Mouse (Mus musculus) CH12.LX (cell line): Measurements from ENCODE around the gene Zfp263.

Experiments used
- BHLHE40 ChIP-seq: IDR thresholded peaks from 2 replicates; pipeline ENCODE4 v1.6.1; 2011; ENCODE audit warnings: mild to moderate bottlenecking, low read depth, low read length, improper control_type of control experiment
- CTCF ChIP-seq, 2 experiments: IDR thresholded peaks in 1 of 2; conservative IDR thresholded peaks in 1 of 2; 2 replicates each; pipeline ENCODE4 v1.5.1; 2011 to 2012; ENCODE audit warnings: low read depth in 2 of 2, low read length in 2 of 2, improper control_type of control experiment in 1 of 2, inconsistent platforms in 1 of 2, mild to moderate bottlenecking in 1 of 2, moderate library complexity in 1 of 2
- E2F4 ChIP-seq: IDR thresholded peaks from 2 replicates; pipeline ENCODE4 v1.6.1; 2011; ENCODE audit warnings: low read depth, low read length, improper control_type of control experiment; ENCODE audit not compliant: insufficient replicate concordance
- EP300 ChIP-seq: IDR thresholded peaks from 2 replicates; pipeline ENCODE4 v1.6.1; 2011; ENCODE audit warnings: low read length, improper control_type of control experiment
- KAT2A ChIP-seq: IDR thresholded peaks from 2 replicates; pipeline ENCODE4 v1.6.1; 2012; ENCODE audit warnings: low read length, improper control_type of control experiment, inconsistent platforms; ENCODE audit not compliant: insufficient replicate concordance
- MAX ChIP-seq: IDR thresholded peaks from 2 replicates; pipeline ENCODE4 v1.6.1; 2011; ENCODE audit warnings: low read length, improper control_type of control experiment
- MAZ ChIP-seq: IDR thresholded peaks from 2 replicates; pipeline ENCODE4 v1.6.1; 2012; ENCODE audit warnings: low read depth, mild to moderate bottlenecking, inconsistent platforms, low read length, improper control_type of control experiment, moderate library complexity
- MYC ChIP-seq: IDR thresholded peaks from 2 replicates; pipeline ENCODE4 v1.6.1; 2011; ENCODE audit warnings: low read depth, mild to moderate bottlenecking, improper control_type of control experiment, low read length
- POLR2A ChIP-seq: IDR thresholded peaks from 2 replicates; pipeline ENCODE4 v1.6.1; 2011; ENCODE audit warnings: low read depth, mild to moderate bottlenecking, improper control_type of control experiment, low read length
- SMC3 ChIP-seq: IDR thresholded peaks from 2 replicates; pipeline ENCODE4 v1.6.1; 2011; ENCODE audit warnings: low read depth, low read length, improper control_type of control experiment
- TCF12 ChIP-seq: IDR thresholded peaks from 2 replicates; pipeline ENCODE4 v1.6.1; 2014; ENCODE audit warnings: low read depth, mild to moderate bottlenecking, inconsistent platforms, low read length, improper control_type of control experiment
- USF2 ChIP-seq: conservative IDR thresholded peaks from 2 replicates; pipeline ENCODE4 v1.6.1; 2011; ENCODE audit warnings: low read depth, low read length, improper control_type of control experiment
- ZC3H11A ChIP-seq: IDR thresholded peaks from 2 replicates; pipeline ENCODE4 v1.6.1; 2012; ENCODE audit warnings: low read depth, mild to moderate bottlenecking, inconsistent platforms, low read length, improper control_type of control experiment
- ZNF384 ChIP-seq: IDR thresholded peaks from 2 replicates; pipeline ENCODE4 v1.6.1; 2012; ENCODE audit warnings: low read depth, low read length, improper control_type of control experiment, inconsistent platforms

DNA sequence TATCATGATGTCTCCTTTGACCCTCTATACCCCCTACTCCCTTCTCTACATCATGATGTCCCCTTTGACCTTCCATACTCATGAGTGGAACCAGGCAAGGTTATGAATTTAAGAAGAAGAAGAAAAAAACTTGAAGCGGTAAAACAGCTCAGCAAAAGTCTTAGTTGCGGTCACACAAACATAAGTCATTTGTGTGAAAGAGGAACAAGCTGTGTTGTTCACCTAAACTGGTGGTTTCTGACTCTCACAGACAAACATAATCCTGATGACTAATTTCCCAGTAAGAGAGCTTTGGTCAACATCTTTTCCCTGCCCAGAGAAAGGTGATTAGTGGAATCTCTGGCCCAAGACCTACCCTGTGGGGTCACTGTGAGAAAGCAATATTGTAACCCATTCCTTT lies 29.2 kb upstream of the Zfp263 start:
- TF ChIP-seq USF2 = no peak
- no peak for TF ChIP-seq POLR2A
- TF ChIP-seq CTCF (conservative IDR thresholded peaks at IDR 0.05 in 1 of 2, IDR thresholded peaks at IDR 0.05 in 1 of 2; ENCODE audit: low read depth in 2 of 2, low read length in 2 of 2) = no peak
- no peak for TF ChIP-seq MAZ
- TF ChIP-seq MAX = no peak
- TF ChIP-seq TCF12 = no peak
- peak; percentile 15; the same call in 1 of the 2 replicates for TF ChIP-seq EP300
- TF ChIP-seq E2F4 = no peak
- TF ChIP-seq ZNF384 = no peak
- no peak for TF ChIP-seq BHLHE40
- no peak for TF ChIP-seq ZC3H11A
- TF ChIP-seq MYC = no peak
- TF ChIP-seq KAT2A = no peak
- TF ChIP-seq SMC3 = no peak
